Mouse (Mus musculus): ENCODE results near the gene C530025M09Rik. TPM values are rescaled to one million over a fixed set of nuclear protein-coding genes. Genes with fewer than 3 reads are reported as not detected.

C530025M09Rik gene
- total and polyA plus RNA-seq, 3 experiments: not detected

DNA sequence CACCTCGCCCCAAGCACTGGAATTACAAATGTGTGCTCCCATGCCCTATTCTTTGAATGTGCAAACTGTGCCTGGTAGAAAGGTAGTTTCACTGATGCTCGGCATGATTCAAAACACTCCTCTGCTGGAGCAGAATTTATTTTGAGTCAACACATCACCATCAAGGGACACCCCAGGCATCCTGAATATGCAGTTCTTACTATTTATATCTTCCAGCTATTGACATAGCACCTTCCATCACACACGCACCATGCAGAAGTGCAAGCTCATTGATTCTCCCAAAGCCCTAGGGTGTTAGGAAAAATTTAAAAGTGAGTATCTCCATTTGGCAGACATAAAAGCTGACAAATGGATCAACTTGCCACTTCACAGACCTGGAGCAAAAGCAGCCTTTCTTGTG is 12.6 kb downstream of the C530025M09Rik start:
- no peak overlapping the region for H3K9ac ChIP-seq (ENCODE audit: insufficient read depth, low read depth)
- H3K79me2 ChIP-seq (replicated peaks; ENCODE audit: control insufficient read depth, extremely low read depth, insufficient read depth, poor library complexity, severe bottlenecking): no peaks in the 10 kb centered on the region
- dilution Hi-C loops (cut with MboI; ENCODE audit: extremely low pct_ligation_motif_present, extremely low pct_unique_long_range_greater_than_20kb, low sequenced_read_pairs) (no loop called here), in situ Hi-C loops (cut with MboI; ENCODE audit: low pct_ligation_motif_present, low pct_unique_long_range_greater_than_20kb, low sequenced_read_pairs) (no loop called here)
- DNase-seq (ENCODE audit: extremely low read depth): no peak
- no peak overlapping the region for H3K4me3 ChIP-seq (replicated peaks in 1 of 3; ENCODE audit: low read depth in 2 of 3, low read length in 2 of 3, poor library complexity in 1 of 3)
- no peaks in the 10 kb centered on the region for H3K4me1 ChIP-seq (ENCODE audit: control insufficient read depth in 1 of 2, insufficient read depth in 2 of 2)
- H3K4me2 ChIP-seq (ENCODE audit: insufficient read depth, low read depth, poor library complexity, severe bottlenecking): no peak overlapping the region
- H3K36me3 ChIP-seq (replicated peaks in 1 of 2; ENCODE audit: control insufficient read depth in 1 of 2, insufficient read depth in 1 of 2, low read length in 1 of 2): no peaks in the 10 kb centered on the region
- H3K27me3 ChIP-seq (replicated peaks): peaks cover 1% of the 10 kb centered on the region
- no peaks in the 10 kb centered on the region for H3K9me3 ChIP-seq (replicated peaks; ENCODE audit: low read length)
- TF ChIP-seq CHD2 (IDR thresholded peaks at IDR 0.05; ENCODE audit: low read length): no peak
- no peak for TF ChIP-seq MAZ (IDR thresholded peaks at IDR 0.05; ENCODE audit: low read depth, low read length)
- no peak for TF ChIP-seq EP300 (IDR thresholded peaks at IDR 0.05; ENCODE audit: low read length)
- TF ChIP-seq POLR2AphosphoS2 (IDR thresholded peaks at IDR 0.05; ENCODE audit: low read depth, low read length): no peak
- TF ChIP-seq GABPA (IDR thresholded peaks at IDR 0.05; ENCODE audit: insufficient replicate concordance, low read depth, low read length): no peak
- H3K27ac ChIP-seq (ENCODE audit: insufficient read depth, low read depth): no peak overlapping the region

DNA sequence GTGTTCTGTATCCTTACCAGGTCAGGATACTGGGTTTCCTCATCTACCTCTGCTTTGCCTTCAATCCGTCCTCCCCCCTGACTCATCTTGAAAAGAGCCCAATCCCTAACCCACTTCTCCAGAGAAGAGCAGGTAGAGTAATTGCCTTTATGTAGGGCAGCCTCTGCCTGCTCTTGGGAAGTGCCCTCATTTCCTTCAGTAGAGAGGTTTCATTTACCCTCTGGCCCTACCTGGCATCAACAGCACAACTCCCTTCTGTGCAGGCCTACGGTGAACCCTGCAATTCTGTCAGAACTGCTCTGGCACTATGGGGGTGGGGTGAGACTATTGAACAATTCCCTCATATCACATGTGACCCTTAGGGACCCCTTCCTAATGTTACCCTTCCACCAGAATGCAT is 18.1 kb downstream of the C530025M09Rik start:
- in situ Hi-C loops (cut with MboI; ENCODE audit: low pct_ligation_motif_present, low pct_unique_long_range_greater_than_20kb, low sequenced_read_pairs): no loop called here
- no peak overlapping the region for H3K4me3 ChIP-seq (replicated peaks in 1 of 3; ENCODE audit: low read depth in 2 of 3, low read length in 2 of 3, poor library complexity in 1 of 3)
- TF ChIP-seq ZNF384 (IDR thresholded peaks at IDR 0.05; ENCODE audit: low read depth, low read length) (no peak), RAD21 (IDR thresholded peaks at IDR 0.05; ENCODE audit: low read depth, low read length) (no peak), MEF2A (IDR thresholded peaks at IDR 0.05; ENCODE audit: borderline replicate concordance, low read depth, low read length) (no peak), CHD1 (IDR thresholded peaks at IDR 0.05; ENCODE audit: low read depth, low read length) (no peak), PAX5 (IDR thresholded peaks at IDR 0.05; ENCODE audit: low read length) (no peak)
- no peaks in the 10 kb centered on the region for H3K36me3 ChIP-seq (replicated peaks in 1 of 2; ENCODE audit: control insufficient read depth in 1 of 2, insufficient read depth in 1 of 2, low read length in 1 of 2)
- H3K79me2 ChIP-seq (replicated peaks; ENCODE audit: control insufficient read depth, extremely low read depth, insufficient read depth, poor library complexity, severe bottlenecking): no peaks in the 10 kb centered on the region
- H3K4me1 ChIP-seq (ENCODE audit: control insufficient read depth in 1 of 2, insufficient read depth in 2 of 2): no peaks in the 10 kb centered on the region
- no peaks in the 10 kb centered on the region for H3K9me3 ChIP-seq (replicated peaks; ENCODE audit: low read length)
- no peak overlapping the region for H3K4me2 ChIP-seq (ENCODE audit: insufficient read depth, low read depth, poor library complexity, severe bottlenecking)
- no peak for DNase-seq (ENCODE audit: extremely low read depth)
- no peak overlapping the region for H3K9ac ChIP-seq (ENCODE audit: insufficient read depth, low read depth)
- H3K27ac ChIP-seq (ENCODE audit: insufficient read depth, low read depth): no peak overlapping the region
- H3K27me3 ChIP-seq (replicated peaks): no peaks in the 10 kb centered on the region
- dilution Hi-C loops (cut with MboI; ENCODE audit: extremely low pct_ligation_motif_present, extremely low pct_unique_long_range_greater_than_20kb, low sequenced_read_pairs): no loop called here

DNA sequence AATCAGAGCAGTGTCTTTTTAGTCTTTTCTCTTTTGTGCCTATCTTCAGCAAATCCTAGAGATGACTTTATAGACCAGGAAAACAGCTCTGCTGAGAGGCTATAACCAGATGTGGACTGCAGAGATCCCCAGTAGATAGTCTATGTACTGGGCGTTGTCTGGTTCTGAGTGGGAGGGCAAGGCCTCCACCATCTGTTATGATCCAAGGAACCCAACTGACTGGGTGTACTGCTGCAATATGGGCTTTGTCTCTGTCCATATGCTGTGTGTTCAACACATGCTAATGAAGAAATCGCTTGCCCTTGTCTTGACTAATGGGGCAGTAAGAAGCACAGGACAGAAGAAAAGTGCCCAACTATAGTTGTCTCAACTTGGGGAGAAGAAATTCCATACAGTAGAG is 25.8 kb downstream of the C530025M09Rik start:
- H3K79me2 ChIP-seq (replicated peaks; ENCODE audit: control insufficient read depth, extremely low read depth, insufficient read depth, poor library complexity, severe bottlenecking): no peaks in the 10 kb centered on the region
- H3K9me3 ChIP-seq (replicated peaks; ENCODE audit: low read length): no peaks in the 10 kb centered on the region
- no peaks in the 10 kb centered on the region for H3K4me1 ChIP-seq (ENCODE audit: control insufficient read depth in 1 of 2, insufficient read depth in 2 of 2)
- H3K27me3 ChIP-seq (replicated peaks): peaks cover 5% of the 10 kb centered on the region
- H3K9ac ChIP-seq (ENCODE audit: insufficient read depth, low read depth): no peak overlapping the region
- no peak overlapping the region for H3K4me3 ChIP-seq (replicated peaks in 1 of 3; ENCODE audit: low read depth in 2 of 3, low read length in 2 of 3, poor library complexity in 1 of 3)
- H3K4me2 ChIP-seq (ENCODE audit: insufficient read depth, low read depth, poor library complexity, severe bottlenecking): no peak overlapping the region
- no peak for TF ChIP-seq SIN3A (IDR thresholded peaks at IDR 0.05; ENCODE audit: low read length)
- TF ChIP-seq IRF4 (IDR thresholded peaks at IDR 0.05; ENCODE audit: low read depth, low read length): no peak
- no peak for TF ChIP-seq MXI1 (IDR thresholded peaks at IDR 0.05; ENCODE audit: low read depth, low read length)
- no peak for TF ChIP-seq MEF2A (IDR thresholded peaks at IDR 0.05; ENCODE audit: borderline replicate concordance, low read depth, low read length)
- TF ChIP-seq CHD1 (IDR thresholded peaks at IDR 0.05; ENCODE audit: low read depth, low read length): no peak
- TF ChIP-seq CHD2 (IDR thresholded peaks at IDR 0.05; ENCODE audit: low read length): no peak
- in situ Hi-C loops (cut with MboI; ENCODE audit: low pct_ligation_motif_present, low pct_unique_long_range_greater_than_20kb, low sequenced_read_pairs) (no loop called here), dilution Hi-C loops (cut with MboI; ENCODE audit: extremely low pct_ligation_motif_present, extremely low pct_unique_long_range_greater_than_20kb, low sequenced_read_pairs) (no loop called here)
- H3K36me3 ChIP-seq (replicated peaks in 1 of 2; ENCODE audit: control insufficient read depth in 1 of 2, insufficient read depth in 1 of 2, low read length in 1 of 2): no peaks in the 10 kb centered on the region
- no peak overlapping the region for H3K27ac ChIP-seq (ENCODE audit: insufficient read depth, low read depth)
- no peak for DNase-seq (ENCODE audit: extremely low read depth)

Data from CH12.LX (cell line).